Mouse (Mus musculus): ENCODE data around the gene Rabepk.

DNA sequence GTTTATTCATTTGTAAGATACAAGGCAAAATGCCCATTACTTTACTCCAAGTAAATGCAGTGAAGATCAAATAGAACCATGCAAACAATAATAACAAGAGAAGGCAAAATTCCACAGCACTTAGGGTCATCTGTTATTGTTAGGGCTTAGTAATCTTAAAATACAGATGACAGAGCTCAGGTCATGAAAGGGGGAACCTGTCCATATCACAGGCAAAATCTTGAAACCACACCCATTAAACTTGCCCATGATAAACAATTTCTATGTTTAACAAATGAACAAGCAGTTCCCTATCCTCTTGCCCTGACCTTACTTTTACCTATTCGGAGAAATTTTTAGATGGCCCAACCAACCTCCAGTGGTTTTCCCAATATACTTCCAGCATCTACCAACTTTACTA, 9.9 kb upstream of the Rabepk start:
- TF ChIP-seq POLR2A (IDR thresholded peaks at IDR 0.05; ENCODE audit: borderline replicate concordance, control insufficient read depth, low read depth, low read length) (no peak), CTCF (IDR thresholded peaks at IDR 0.05; ENCODE audit: control insufficient read depth, insufficient read depth, low read length) (no peak)
